Mouse (Mus musculus): ENCODE results near the gene Cd164l2.
A peak's percentile ranks its signal among the peaks of the same experiment; 100 is the strongest.

Gene Cd164l2

DNA sequence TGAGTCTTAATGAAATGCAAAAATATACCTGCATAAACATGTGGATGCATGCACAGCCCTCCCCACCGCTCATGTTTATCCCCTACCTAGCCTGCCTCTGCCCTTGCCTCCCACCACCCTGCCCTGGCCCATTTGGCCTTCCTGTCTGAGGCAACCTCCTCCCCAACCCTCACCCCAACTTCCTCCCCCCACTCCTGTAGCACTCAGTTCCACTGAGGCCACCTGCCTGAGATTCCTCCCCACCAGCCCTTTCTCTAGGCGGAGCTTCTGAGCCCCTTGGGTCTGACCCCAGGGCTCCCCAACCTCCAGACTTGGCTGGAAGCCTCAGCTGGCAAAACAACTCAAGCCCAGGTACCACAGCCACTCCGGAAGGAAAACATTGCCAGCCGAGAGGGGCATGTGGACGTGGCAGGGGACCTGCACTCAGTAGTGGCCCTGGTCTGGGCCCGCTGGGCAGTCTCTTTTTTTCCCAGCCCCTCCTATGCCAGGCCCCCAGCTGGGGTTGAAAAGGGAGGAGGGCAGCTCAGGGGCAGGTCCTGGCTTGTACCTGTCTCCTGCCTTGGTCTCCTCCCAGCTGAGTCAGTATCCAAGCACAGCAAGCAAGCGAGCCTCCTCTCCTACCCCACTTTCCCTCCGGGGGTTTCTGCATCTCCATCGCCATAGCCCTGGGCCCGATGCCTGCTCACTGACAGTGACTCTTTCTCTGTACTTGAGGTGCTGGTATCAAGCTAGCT, 49.9 kb downstream of the Cd164l2 start:
- no peak for DNase-seq

DNA sequence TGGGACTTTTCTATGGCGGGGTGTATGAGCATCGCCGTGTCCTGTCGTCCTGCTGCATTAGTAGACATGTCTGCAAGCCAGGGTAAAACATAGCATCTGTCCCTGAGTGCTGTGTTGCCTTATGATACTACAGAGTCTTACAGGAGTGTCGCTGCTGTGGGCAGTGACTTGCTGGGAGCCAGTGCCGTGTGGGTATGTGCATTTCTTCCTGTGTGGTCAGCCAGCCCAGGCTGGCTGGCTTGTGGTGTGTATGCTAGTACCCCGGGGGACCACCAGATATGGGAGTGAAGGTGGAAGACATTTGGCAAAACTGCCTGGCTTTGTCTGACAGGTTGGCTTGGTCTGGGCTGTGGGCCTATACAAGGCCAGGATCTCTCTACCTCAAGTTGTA, 50.4 kb downstream of the Cd164l2 start:
- no peak for DNase-seq

DNA sequence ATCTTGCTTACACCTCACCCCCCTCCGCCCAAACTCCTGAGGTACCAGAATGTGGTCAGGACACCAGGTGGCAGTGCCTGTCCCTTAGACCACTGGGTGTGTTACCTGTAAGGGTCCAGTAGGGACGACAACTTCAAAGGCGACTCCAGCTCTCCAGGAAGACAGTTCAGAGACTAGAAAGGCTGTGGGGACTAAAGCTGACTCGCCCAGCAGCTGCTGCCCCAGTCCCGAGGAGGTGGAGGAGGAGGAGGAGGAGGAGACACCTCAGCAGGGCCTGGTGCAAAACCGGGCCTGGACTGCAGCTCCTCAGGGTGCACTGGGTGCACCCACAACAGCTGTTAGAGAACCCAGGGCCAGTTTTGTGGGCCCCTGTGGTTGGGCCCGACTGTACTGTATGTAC, 51.0 kb downstream of the Cd164l2 start, which contains the start of gene Sytl1:
TSS of gene Sytl1 (minus strand) at position 232 of the 400 bp plus-strand sequence.
- no peak for DNase-seq

DNA sequence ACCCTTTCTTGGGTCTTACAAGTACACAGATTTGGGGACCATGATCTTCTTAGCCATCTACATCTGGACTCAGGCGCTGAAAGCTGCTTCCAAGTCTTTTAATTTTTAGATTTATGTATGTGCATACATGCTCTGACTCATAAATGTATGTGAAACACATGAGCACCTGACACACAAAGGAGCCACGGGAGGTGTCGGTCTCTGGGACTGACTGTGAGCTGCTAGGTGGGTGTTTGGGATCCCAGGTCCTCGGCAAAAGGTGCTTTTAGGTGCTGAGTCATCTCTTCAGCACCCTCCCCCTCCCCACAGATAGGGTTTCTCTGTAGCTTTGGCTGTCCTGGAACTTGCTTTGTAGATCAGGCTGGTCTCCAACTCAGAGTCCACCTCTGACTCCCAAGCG, 51.8 kb downstream of the Cd164l2 start:
- DNase-seq: no peak

DNA sequence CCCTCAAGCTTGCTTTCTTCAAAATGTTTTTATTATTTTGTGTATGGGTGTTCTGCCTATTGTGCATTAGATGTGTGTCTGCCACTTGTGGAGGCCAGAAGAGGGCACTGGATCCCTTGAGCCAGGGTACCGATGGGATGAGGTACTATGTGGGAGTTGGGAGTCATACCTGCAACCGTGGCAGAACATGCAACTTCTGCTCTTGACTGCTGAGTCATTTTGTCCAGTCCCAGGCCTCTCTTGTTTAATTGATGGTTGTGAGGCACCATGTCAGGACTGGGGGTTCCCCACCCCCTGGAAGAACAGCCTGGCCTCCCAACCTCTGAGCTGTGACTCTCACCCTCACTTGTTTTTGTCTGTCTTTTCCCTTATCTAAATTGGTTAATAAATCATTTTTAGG, 52.6 kb downstream of the Cd164l2 start:
- DNase-seq: no peak

DNA sequence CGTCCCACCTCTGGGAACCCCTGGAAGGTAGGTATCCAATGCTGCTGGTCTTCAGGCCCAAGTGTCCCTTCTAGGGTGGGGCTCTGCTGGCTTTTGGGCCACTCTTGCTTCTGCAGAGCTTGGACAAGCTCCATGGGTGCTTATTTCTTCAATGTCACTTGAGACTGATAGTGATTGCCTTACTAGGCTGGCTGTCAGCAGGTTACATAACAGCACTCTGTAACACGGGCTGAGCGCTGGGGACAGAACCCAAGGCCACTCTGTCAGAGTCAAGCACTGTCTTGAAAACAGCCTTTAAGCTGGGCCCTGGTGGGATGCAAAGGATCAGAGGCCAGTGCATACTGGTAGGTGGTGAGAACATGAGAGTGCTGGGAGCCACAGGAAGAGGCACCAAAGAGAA, 53.4 kb downstream of the Cd164l2 start:
- no peak for DNase-seq

DNA sequence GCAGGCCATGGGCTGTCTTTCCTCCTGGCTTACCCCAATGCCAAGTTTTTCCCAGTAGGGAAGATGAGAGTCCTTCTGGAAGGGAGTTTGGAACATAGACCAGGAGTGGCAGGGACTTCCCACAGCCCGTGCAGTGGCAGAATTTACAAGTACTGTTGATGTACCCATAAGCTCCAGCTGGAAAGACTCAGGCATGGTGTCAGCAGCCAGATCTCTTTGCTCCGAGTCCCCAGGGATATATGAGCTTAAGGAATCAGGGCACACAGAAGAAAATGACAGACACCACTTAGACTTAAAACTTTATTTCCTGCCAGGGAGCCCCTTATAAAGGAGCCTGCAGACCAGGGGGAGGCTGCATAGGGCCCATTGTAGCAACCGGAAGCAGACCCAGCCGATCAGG, 53.8 kb downstream of the Cd164l2 start:
- peak; percentile 53 for DNase-seq

DNA sequence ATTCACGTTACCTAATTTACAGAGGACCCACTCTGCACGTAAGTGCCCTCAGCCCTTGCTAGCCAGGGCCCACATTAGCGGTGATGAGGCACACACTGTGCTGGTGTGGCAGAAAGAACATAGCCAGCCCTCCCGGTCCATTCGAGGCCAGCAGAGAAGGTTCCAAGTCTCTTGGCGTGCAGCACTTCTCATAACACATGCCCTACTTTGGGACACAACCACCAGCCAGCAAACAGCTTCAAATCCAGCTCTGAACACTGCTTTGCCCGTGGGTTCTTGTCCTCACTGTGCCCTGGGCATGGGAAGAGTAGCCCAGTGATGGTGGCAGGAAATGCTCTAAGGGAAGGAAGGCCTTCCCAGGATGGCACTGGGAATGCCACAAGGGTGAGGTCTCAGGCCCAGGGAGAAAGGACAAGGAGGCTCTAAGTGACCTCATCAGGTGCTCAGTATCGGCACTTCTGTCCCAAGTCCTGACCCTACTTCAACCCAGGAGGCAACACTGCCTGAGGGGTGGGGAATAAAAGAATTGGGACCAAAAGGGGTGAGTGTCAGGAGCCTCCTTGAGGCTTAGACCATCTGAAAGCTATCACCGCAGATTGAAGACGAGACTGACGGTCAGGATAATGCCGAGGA, 54.4 kb downstream of the Cd164l2 start:
- no peak for DNase-seq

DNA sequence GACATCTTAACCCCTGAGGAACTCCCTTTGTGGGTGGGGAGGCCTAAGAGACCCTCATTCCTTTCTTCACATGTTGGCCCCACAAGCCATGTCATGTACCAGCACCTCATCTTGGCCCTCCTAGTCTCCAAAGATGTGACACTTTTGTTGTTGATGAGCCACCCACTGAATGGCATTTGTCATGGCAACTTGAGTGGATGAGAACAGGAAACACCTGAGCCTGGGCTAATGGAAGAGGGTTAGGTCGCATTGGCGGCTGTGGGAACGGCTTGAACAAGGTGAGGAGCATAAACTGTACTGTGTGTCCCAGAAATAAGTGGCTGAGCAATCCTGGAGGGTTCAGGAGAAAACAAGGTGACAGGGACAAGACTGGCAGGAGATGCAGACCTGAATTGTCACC, 57.0 kb downstream of the Cd164l2 start:
- DNase-seq: no peak

DNA sequence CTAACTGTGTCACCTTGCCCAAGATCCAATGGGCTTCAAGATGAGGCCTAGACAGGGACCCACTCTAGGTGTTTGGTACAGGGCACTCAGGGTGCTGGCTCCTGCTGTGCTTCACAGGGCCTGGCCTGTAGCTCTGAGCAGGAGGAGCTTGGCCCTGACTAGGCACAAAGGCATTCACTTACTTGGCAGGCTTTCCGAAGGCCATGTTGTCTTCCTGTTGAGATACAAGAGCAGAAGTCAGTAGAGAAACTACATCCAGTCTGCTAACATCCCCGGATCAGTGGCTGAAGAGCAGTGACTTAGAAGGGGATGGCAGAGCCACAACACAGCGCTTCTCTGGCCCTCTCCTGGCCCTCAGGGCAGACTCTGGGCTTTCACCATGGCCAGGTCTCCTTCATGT, 57.7 kb downstream of the Cd164l2 start:
- DNase-seq: no peak

DNA sequence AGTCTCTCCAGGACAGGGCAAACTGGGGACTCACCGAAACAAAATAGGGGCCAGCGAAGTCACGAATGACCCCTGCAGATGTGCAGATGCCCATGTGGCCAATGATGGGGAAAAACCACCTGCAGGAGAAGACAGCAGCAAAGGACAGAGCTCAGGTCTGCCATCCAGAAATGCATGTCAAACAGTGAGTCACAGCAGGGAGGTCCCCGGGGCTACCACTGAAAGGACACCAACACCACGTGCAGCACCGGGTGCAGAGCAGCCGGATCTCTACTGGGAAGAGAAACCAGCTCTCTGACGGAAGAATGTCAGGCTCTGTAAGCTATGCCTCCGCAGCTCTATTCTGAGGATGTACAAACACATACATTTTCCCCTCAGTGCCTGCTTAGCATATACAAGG, 59.0 kb downstream of the Cd164l2 start:
- DNase-seq: no peak
